Mouse (Mus musculus) MEL (cell line): ENCODE measurements at regions not wholly inside any gene's neighbourhood (a gene's known extent, or its start where the extent isn't known, plus 50 kb on each side); places are given as distances from the start of the nearest gene placed in this dataset.

Experiments
- CTCF ChIP-seq, 3 experiments: IDR thresholded peaks in 2 of 3; conservative IDR thresholded peaks in 1 of 3; 2 replicates each; pipeline ENCODE4 v1.5.1; 2011 to 2012; ENCODE audit warnings: low read length in 3 of 3, low read depth in 2 of 3, mild to moderate bottlenecking in 2 of 3, improper control_type of control experiment in 1 of 3, inconsistent platforms in 1 of 3, mixed read lengths in 1 of 3, moderate library complexity in 1 of 3; ENCODE audit not compliant: control insufficient read depth in 1 of 3, insufficient read depth in 1 of 3, poor library complexity in 1 of 3, severe bottlenecking in 1 of 3
- EP300 ChIP-seq, 2 experiments: IDR thresholded peaks; 2 replicates each; pipeline ENCODE4 v1.6.1; 2011; ENCODE audit warnings: improper control_type of control experiment in 2 of 2, low read length in 2 of 2, low read depth in 1 of 2, mild to moderate bottlenecking in 1 of 2
- GATA1 ChIP-seq: IDR thresholded peaks from 2 replicates; pipeline ENCODE4 v1.6.1; 2011; ENCODE audit warnings: low read depth, low read length, improper control_type of control experiment
- SMC3 ChIP-seq: IDR thresholded peaks from 2 replicates; pipeline ENCODE4 v1.6.1; 2011; ENCODE audit warnings: low read depth, low read length, improper control_type of control experiment

DNA sequence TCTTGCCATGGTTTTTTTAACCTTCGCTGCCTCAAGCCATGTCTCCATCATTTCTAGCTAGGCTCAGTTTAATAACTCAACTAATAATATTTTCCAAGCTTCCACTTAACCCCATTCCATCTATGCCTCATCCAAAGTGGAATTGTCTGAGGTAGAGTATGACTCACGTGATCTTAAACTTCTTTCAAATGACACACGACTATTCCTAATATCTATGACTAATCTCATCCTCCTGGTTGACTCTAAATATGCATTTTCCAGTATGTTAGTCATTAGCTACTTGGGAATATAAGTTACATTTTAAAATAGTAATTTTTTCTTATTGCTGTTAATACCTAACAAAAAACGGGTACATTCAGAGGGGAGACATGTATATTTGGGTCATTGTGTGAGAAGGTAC, 524.8 kb upstream of the Pappa start:
- TF ChIP-seq EP300 (IDR thresholded peaks at IDR 0.05; ENCODE audit: low read depth in 1 of 2, low read length in 2 of 2) (no peak), GATA1 (no peak), CTCF (IDR thresholded peaks at IDR 0.05 in 2 of 3, conservative IDR thresholded peaks at IDR 0.05 in 1 of 3; ENCODE audit: control insufficient read depth in 1 of 3, insufficient read depth in 1 of 3, low read depth in 2 of 3, low read length in 3 of 3, poor library complexity in 1 of 3, severe bottlenecking in 1 of 3) (no peak), SMC3 (no peak)
